Mouse (Mus musculus) lung, postnatal 10 days (tissue): ENCODE measurements around the gene Atp6v1d.

ENCODE experiments used
- DNase-seq: peaks from one replicate; pipeline ENCODE4 v3.0.0; 2021

Atp6v1d gene

GRCm38 (mm10) chr12:78861496-78862253, at the start of gene Atp6v1d, which contains the start of gene Eif2s1:
Atp6v1d (minus strand) TSS chr12:78861638.
Eif2s1 (plus strand) TSS chr12:78861819.
- DNase-seq: peak; percentile 99

GRCm38 (mm10) chr12:78910684-78911461, 49.4 kb upstream of the Atp6v1d start:
- DNase-seq: no peak

- DNase-seq: no peak
These were observed 46.7 kb upstream of the Atp6v1d start for GRCm38 (mm10) chr12:78908081-78908605.

GRCm38 (mm10) chr12:78906707-78907162, 45.3 kb upstream of the Atp6v1d start, which contains the start of gene Plek2:
Plek2 (minus strand) TSS chr12:78906964.
- DNase-seq: peak; percentile 83

- DNase-seq: no peak
These were observed 43.1 kb upstream of the Atp6v1d start for GRCm38 (mm10) chr12:78904499-78904898.

GRCm38 (mm10) chr12:78903313-78903712, 41.9 kb upstream of the Atp6v1d start:
- DNase-seq: no peak

- no peak for DNase-seq
These were observed 40.0 kb upstream of the Atp6v1d start for GRCm38 (mm10) chr12:78901467-78901866.

- DNase-seq: no peak
These were observed 36.4 kb upstream of the Atp6v1d start for GRCm38 (mm10) chr12:78897861-78898260.

- no peak for DNase-seq
These were observed 29.7 kb upstream of the Atp6v1d start for GRCm38 (mm10) chr12:78891149-78891548.

GRCm38 (mm10) chr12:78890062-78890461, 28.6 kb upstream of the Atp6v1d start:
- no peak for DNase-seq

- DNase-seq: no peak
These were observed 13.1 kb upstream of the Atp6v1d start for GRCm38 (mm10) chr12:78874581-78874980.

- no peak for DNase-seq
These were observed 6.7 kb upstream of the Atp6v1d start for GRCm38 (mm10) chr12:78868115-78868514.

GRCm38 (mm10) chr12:78865434-78865833, 4.0 kb upstream of the Atp6v1d start:
- DNase-seq: peak; percentile 25

GRCm38 (mm10) chr12:78862254-78862730, 854 bp upstream of the Atp6v1d start:
- no peak for DNase-seq

GRCm38 (mm10) chr12:78860921-78861495, 430 bp downstream of the Atp6v1d start:
- DNase-seq: no peak

GRCm38 (mm10) chr12:78848246-78848645, 13.2 kb downstream of the Atp6v1d start:
- DNase-seq: no peak

- no peak for DNase-seq
These were observed 19.0 kb downstream of the Atp6v1d start for GRCm38 (mm10) chr12:78842429-78842828.

GRCm38 (mm10) chr12:78839906-78840305, 21.5 kb downstream of the Atp6v1d start:
- DNase-seq: no peak

GRCm38 (mm10) chr12:78834496-78834895, 26.9 kb downstream of the Atp6v1d start:
- no peak for DNase-seq

- DNase-seq: peak; percentile 11
These were observed 47.0 kb downstream of the Atp6v1d start for GRCm38 (mm10) chr12:78814437-78814836.

- DNase-seq: no peak
These were observed 59.6 kb downstream of the Atp6v1d start for GRCm38 (mm10) chr12:78801836-78802235.

- DNase-seq: no peak
These were observed 61.4 kb downstream of the Atp6v1d start for GRCm38 (mm10) chr12:78800036-78800435.

- DNase-seq: peak; percentile 51
These were observed 67.2 kb downstream of the Atp6v1d start for GRCm38 (mm10) chr12:78794236-78794635.
